Mouse (Mus musculus): Measurements from ENCODE around the gene Lmf1. TPM values are rescaled to one million over a fixed set of nuclear protein-coding genes. Genes with fewer than 3 reads are reported as not detected.
A peak's percentile ranks its signal among the peaks of the same experiment; 100 is the strongest.

The Lmf1 gene
- polyA plus RNA-seq, 1 experiment from 2014 or later = 26.9 TPM

- Histone ChIP-seq H3K27me3 (ENCODE audit: control insufficient read depth, insufficient read depth, low read length) (no peaks in the 10 kb centered on the region), H3K4me2 (replicated peaks; ENCODE audit: low read depth, low read length) (no peak overlapping the region), H3K4me3 (ENCODE audit: low read depth, low read length) (no peak overlapping the region), H3K27ac (ENCODE audit: low read depth, low read length) (no peak overlapping the region), H3K9ac (ENCODE audit: low read depth, low read length) (no peak overlapping the region), H3K4me1 (replicated peaks; ENCODE audit: control insufficient read depth, insufficient read depth, low read length) (peaks cover 6% of the 10 kb centered on the region; the same call in 1 of the 2 replicates), H3K36me3 (ENCODE audit: control insufficient read depth, insufficient read depth, low read length) (no peaks in the 10 kb centered on the region), H3K9me3 (ENCODE audit: control insufficient read depth, low read length) (no peaks in the 10 kb centered on the region)
- no peak for DNase-seq (ENCODE audit: low spot score)
- 86% methylated on average over 10 of the region's 10 CpGs for WGBS
- no peak for ATAC-seq (ENCODE audit: low FRiP score)
Measured at GRCm38 (mm10) chr17:25647901-25648300, 69.0 kb downstream of the Lmf1 start.

DNA sequence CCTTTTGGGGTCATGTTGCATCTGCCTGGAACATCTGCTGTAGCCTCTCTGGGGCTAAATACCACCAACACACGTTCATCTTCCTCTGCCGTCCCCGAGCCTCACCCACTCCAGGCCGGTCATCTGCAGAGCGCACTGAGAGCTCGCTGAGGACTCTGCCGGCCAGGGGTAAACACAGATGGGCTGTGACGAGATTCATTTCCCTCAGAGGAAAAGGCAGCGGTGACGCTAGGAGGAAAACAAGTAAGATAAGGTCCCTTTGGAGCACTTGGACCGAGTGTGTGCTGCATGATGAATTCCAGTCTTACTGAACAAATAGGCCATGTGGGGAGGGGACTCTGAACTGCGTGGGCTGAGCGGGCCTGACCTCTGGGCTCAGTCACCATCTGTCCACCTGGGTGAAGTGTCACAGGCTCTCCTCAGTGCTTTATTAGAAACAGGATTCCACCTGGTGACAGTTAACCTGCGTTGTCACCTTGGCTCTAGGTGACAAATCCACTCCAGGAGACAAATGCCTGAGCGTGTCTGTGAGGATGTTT lies 69.9 kb downstream of the Lmf1 start:
- no peaks in the 10 kb centered on the region for H3K27me3 ChIP-seq (ENCODE audit: control insufficient read depth, insufficient read depth, low read length)
- H3K27ac ChIP-seq (ENCODE audit: low read depth, low read length) = no peak overlapping the region
- no peak for DNase-seq (ENCODE audit: low spot score)
- H3K4me3 ChIP-seq (ENCODE audit: low read depth, low read length) = no peak overlapping the region
- WGBS = 63% methylated on average over 15 of the region's 15 CpGs
- peaks cover 2% of the 10 kb centered on the region; the same call in 1 of the 2 replicates for H3K4me1 ChIP-seq (replicated peaks; ENCODE audit: control insufficient read depth, insufficient read depth, low read length)
- no peak overlapping the region for H3K9ac ChIP-seq (ENCODE audit: low read depth, low read length)
- no peaks in the 10 kb centered on the region for H3K36me3 ChIP-seq (ENCODE audit: control insufficient read depth, insufficient read depth, low read length)
- no peaks in the 10 kb centered on the region for H3K9me3 ChIP-seq (ENCODE audit: control insufficient read depth, low read length)
- H3K4me2 ChIP-seq (replicated peaks; ENCODE audit: low read depth, low read length) = no peak overlapping the region
- ATAC-seq (ENCODE audit: low FRiP score) = no peak

GRCm38 (mm10) chr17:25650726-25651125 lies 71.8 kb downstream of the Lmf1 start:
- Histone ChIP-seq H3K27me3 (ENCODE audit: control insufficient read depth, insufficient read depth, low read length) (no peaks in the 10 kb centered on the region), H3K4me2 (replicated peaks; ENCODE audit: low read depth, low read length) (no peak overlapping the region), H3K4me1 (replicated peaks; ENCODE audit: control insufficient read depth, insufficient read depth, low read length) (no peaks in the 10 kb centered on the region), H3K9me3 (ENCODE audit: control insufficient read depth, low read length) (no peaks in the 10 kb centered on the region), H3K27ac (ENCODE audit: low read depth, low read length) (no peak overlapping the region), H3K9ac (ENCODE audit: low read depth, low read length) (no peak overlapping the region), H3K36me3 (ENCODE audit: control insufficient read depth, insufficient read depth, low read length) (no peaks in the 10 kb centered on the region), H3K4me3 (ENCODE audit: low read depth, low read length) (no peak overlapping the region)
- ATAC-seq (ENCODE audit: low FRiP score) (no peak), DNase-seq (ENCODE audit: low spot score) (no peak)
- WGBS = 87% methylated on average over 7 of the region's 7 CpGs

DNA sequence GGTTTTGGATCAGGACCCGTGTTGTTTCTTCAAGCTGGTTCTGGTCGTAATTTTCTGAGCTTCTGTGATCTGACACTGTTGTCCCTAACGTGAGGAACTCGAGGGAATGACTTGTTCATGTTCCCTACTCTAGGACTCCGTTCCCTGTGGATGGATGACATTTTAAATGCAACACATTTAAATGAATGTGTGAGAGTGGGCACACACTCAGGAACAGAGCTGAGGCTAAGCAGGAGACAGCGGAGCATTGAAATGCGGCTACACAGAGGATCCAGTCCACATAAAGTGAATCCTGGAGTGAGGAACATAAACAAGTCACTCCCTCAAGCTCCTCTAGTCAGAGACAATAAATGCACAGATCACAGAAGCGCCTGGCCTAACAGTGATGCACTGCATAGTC lies 73.4 kb downstream of the Lmf1 start:
- Histone ChIP-seq H3K4me3 (ENCODE audit: low read depth, low read length) (no peak overlapping the region), H3K36me3 (ENCODE audit: control insufficient read depth, insufficient read depth, low read length) (no peaks in the 10 kb centered on the region), H3K9me3 (ENCODE audit: control insufficient read depth, low read length) (no peaks in the 10 kb centered on the region), H3K4me1 (replicated peaks; ENCODE audit: control insufficient read depth, insufficient read depth, low read length) (no peaks in the 10 kb centered on the region), H3K27me3 (ENCODE audit: control insufficient read depth, insufficient read depth, low read length) (no peaks in the 10 kb centered on the region), H3K9ac (ENCODE audit: low read depth, low read length) (no peak overlapping the region), H3K4me2 (replicated peaks; ENCODE audit: low read depth, low read length) (no peak overlapping the region), H3K27ac (ENCODE audit: low read depth, low read length) (no peak overlapping the region)
- 92% methylated on average over 8 of the region's 8 CpGs for WGBS
- DNase-seq (ENCODE audit: low spot score) = no peak
- ATAC-seq (ENCODE audit: low FRiP score) = no peak

- no peaks in the 10 kb centered on the region for H3K9me3 ChIP-seq (ENCODE audit: control insufficient read depth, low read length)
- H3K36me3 ChIP-seq (ENCODE audit: control insufficient read depth, insufficient read depth, low read length) = no peaks in the 10 kb centered on the region
- ATAC-seq (ENCODE audit: low FRiP score) = no peak
- 57% methylated on average over 12 of the region's 12 CpGs for WGBS
- H3K4me2 ChIP-seq (replicated peaks; ENCODE audit: low read depth, low read length) = no peak overlapping the region
- H3K4me1 ChIP-seq (replicated peaks; ENCODE audit: control insufficient read depth, insufficient read depth, low read length) = no peaks in the 10 kb centered on the region
- no peak overlapping the region; the same call in 1 of the 2 replicates for H3K9ac ChIP-seq (ENCODE audit: low read depth, low read length)
- no peak overlapping the region for H3K4me3 ChIP-seq (ENCODE audit: low read depth, low read length)
- DNase-seq (ENCODE audit: low spot score) = no peak
- H3K27ac ChIP-seq (ENCODE audit: low read depth, low read length) = peak overlapping the region; percentile 45; the same call in 1 of the 2 replicates
- no peaks in the 10 kb centered on the region for H3K27me3 ChIP-seq (ENCODE audit: control insufficient read depth, insufficient read depth, low read length)
Measured at GRCm38 (mm10) chr17:25656142-25656825, 77.4 kb downstream of the Lmf1 start.

- H3K4me1 ChIP-seq (replicated peaks; ENCODE audit: control insufficient read depth, insufficient read depth, low read length) = no peaks in the 10 kb centered on the region
- no peak overlapping the region for H3K4me2 ChIP-seq (replicated peaks; ENCODE audit: low read depth, low read length)
- peak overlapping the region; percentile 12; the same call in 1 of the 2 replicates for H3K9ac ChIP-seq (ENCODE audit: low read depth, low read length)
- H3K9me3 ChIP-seq (ENCODE audit: control insufficient read depth, low read length) = no peaks in the 10 kb centered on the region
- ATAC-seq (ENCODE audit: low FRiP score) (no peak), DNase-seq (ENCODE audit: low spot score) (no peak)
- no peak overlapping the region for H3K4me3 ChIP-seq (ENCODE audit: low read depth, low read length)
- no peaks in the 10 kb centered on the region for H3K36me3 ChIP-seq (ENCODE audit: control insufficient read depth, insufficient read depth, low read length)
- peak overlapping the region; percentile 45; the same call in 1 of the 2 replicates for H3K27ac ChIP-seq (ENCODE audit: low read depth, low read length)
- H3K27me3 ChIP-seq (ENCODE audit: control insufficient read depth, insufficient read depth, low read length) = no peaks in the 10 kb centered on the region
- WGBS = 29% methylated on average over 3 of the region's 3 CpGs
Measured at GRCm38 (mm10) chr17:25656826-25657189, 77.9 kb downstream of the Lmf1 start.

GRCm38 (mm10) chr17:25663213-25663835 lies 84.4 kb downstream of the Lmf1 start:
- DNase-seq (ENCODE audit: low spot score) (no peak), ATAC-seq (ENCODE audit: low FRiP score) (no peak)
- Histone ChIP-seq H3K9ac (ENCODE audit: low read depth, low read length) (no peak overlapping the region), H3K36me3 (ENCODE audit: control insufficient read depth, insufficient read depth, low read length) (no peaks in the 10 kb centered on the region), H3K4me3 (ENCODE audit: low read depth, low read length) (no peak overlapping the region), H3K27me3 (ENCODE audit: control insufficient read depth, insufficient read depth, low read length) (no peaks in the 10 kb centered on the region), H3K4me2 (replicated peaks; ENCODE audit: low read depth, low read length) (no peak overlapping the region), H3K27ac (ENCODE audit: low read depth, low read length) (no peak overlapping the region), H3K9me3 (ENCODE audit: control insufficient read depth, low read length) (no peaks in the 10 kb centered on the region), H3K4me1 (replicated peaks; ENCODE audit: control insufficient read depth, insufficient read depth, low read length) (peaks cover 5% of the 10 kb centered on the region)
- 66% methylated on average over 12 of the region's 12 CpGs for WGBS

DNA sequence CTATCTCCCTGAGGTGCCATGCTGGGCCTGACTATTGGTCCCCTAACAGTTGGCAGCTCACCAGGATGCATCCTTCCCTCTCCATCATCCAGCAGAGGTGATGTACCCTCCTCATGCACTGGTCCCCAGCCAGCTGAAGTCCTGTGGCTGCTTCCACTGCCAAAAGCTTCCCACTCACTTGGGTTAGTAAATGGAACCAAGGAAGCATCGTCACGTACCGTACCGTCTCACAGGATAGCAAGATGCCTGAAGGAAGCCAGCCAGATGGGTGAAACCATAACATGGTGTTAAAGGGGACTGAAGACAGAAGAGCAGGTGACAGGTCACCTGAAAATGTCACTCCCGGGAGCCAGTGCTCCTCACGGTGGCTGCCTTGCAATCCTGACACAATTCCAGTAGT lies 86.6 kb downstream of the Lmf1 start:
- Histone ChIP-seq H3K9ac (ENCODE audit: low read depth, low read length) (no peak overlapping the region), H3K9me3 (ENCODE audit: control insufficient read depth, low read length) (no peaks in the 10 kb centered on the region), H3K27me3 (ENCODE audit: control insufficient read depth, insufficient read depth, low read length) (no peaks in the 10 kb centered on the region), H3K4me2 (replicated peaks; ENCODE audit: low read depth, low read length) (no peak overlapping the region), H3K36me3 (ENCODE audit: control insufficient read depth, insufficient read depth, low read length) (no peaks in the 10 kb centered on the region), H3K4me3 (ENCODE audit: low read depth, low read length) (no peak overlapping the region), H3K4me1 (replicated peaks; ENCODE audit: control insufficient read depth, insufficient read depth, low read length) (peaks cover 8% of the 10 kb centered on the region), H3K27ac (ENCODE audit: low read depth, low read length) (no peak overlapping the region)
- ATAC-seq (ENCODE audit: low FRiP score) (no peak), DNase-seq (ENCODE audit: low spot score) (no peak)
- WGBS = 94% methylated on average over 6 of the region's 6 CpGs

- no peaks in the 10 kb centered on the region for H3K27me3 ChIP-seq (ENCODE audit: control insufficient read depth, insufficient read depth, low read length)
- H3K4me1 ChIP-seq (replicated peaks; ENCODE audit: control insufficient read depth, insufficient read depth, low read length) = peaks cover 8% of the 10 kb centered on the region
- H3K4me2 ChIP-seq (replicated peaks; ENCODE audit: low read depth, low read length) = no peak overlapping the region
- H3K36me3 ChIP-seq (ENCODE audit: control insufficient read depth, insufficient read depth, low read length) = no peaks in the 10 kb centered on the region
- no peak overlapping the region for H3K27ac ChIP-seq (ENCODE audit: low read depth, low read length)
- 79% methylated on average over 8 of the region's 8 CpGs for WGBS
- ATAC-seq (ENCODE audit: low FRiP score) = no peak
- no peak for DNase-seq (ENCODE audit: low spot score)
- H3K9me3 ChIP-seq (ENCODE audit: control insufficient read depth, low read length) = no peaks in the 10 kb centered on the region
- H3K9ac ChIP-seq (ENCODE audit: low read depth, low read length) = no peak overlapping the region
- no peak overlapping the region for H3K4me3 ChIP-seq (ENCODE audit: low read depth, low read length)
Measured at GRCm38 (mm10) chr17:25665891-25666290, 87.0 kb downstream of the Lmf1 start.

Measured in hindbrain, embryonic 11.5 days (tissue).